Mouse (Mus musculus) spleen, postnatal 14 days (tissue): ENCODE results near the gene Muc15.

Experiments used
- DNase-seq, 2 experiments: peaks; one replicate each; pipeline ENCODE4 v3.0.0; 2021 to 2022; ENCODE audit warnings: low spot score in 2 of 2

Muc15 gene

DNA sequence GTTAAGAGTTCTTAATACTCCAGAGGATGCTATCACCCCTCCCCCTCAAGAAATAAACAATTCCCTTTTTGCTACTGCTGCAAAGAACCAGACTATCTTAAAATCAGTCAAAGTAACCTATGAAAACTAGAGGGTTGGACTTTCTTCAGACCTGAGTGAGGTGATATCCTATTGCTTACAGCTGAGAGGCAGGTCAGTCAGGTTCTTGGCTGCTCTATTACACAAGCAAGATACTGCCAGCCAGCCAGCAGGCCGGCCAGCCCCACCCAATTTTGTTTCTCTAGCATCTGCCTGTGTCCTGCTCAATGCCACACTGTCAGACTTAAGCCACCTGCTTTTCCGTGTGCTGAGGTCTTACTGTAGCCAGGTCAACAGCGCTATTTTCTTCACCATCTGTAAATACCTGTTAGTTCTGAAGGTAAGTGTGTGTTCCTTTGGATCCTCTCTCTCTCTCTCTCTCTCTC is at the start of gene Muc15:
Gene Muc15 (plus strand): TSS at position 51 of the 464 bp plus-strand sequence.
- no peak for DNase-seq

DNA sequence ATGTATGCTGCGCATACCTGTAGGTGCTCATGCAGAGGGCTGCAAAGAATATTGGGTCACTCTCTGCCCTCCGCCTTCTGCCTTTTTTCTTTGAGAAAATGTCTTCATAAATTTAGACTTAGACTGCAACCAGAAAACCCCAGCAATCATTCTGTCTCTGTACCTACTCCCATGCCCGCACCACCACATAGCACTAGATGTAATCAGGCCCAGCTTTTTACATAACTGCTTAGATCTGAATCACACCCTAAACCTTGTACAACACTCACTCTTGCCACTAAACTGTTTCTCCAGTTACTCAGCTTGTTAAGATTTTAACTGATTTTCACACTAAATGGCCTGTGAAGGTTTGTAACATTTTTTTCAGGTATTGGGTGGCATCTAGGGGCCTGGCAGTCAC is 11.7 kb upstream of the Muc15 start:
- DNase-seq, result no peak

DNA sequence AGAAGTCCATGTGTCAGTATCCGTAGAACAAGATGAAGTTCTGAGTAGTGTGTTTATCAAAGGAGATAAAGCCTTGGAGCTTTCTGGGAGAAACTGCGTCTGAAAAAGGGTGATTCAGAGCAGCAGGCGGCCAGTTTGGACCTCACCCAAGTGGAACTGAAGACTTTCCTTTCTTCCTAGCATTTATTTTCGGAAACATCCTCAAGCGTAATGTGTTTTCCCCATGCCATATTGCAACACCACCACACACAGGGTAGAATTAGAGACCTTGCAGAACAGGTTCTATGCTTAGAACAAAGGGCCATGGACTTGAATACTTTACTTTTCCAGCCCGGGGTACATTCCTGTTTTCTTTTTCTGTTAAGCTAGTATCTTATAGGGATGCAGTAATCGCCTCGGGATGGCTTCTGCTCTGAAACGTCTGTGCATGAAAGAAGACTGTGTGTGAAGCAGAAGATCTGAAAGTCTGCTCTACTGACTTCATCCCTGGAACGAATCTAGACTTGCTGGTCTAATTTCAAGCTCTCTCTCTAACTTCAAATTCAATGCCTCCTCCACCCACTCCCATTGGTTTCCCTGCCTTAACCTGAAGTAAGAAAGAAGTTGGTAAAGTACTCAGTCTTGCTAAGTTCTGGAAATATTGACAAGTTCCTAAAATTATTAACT is 11.0 kb upstream of the Muc15 start:
- no peak for DNase-seq

DNA sequence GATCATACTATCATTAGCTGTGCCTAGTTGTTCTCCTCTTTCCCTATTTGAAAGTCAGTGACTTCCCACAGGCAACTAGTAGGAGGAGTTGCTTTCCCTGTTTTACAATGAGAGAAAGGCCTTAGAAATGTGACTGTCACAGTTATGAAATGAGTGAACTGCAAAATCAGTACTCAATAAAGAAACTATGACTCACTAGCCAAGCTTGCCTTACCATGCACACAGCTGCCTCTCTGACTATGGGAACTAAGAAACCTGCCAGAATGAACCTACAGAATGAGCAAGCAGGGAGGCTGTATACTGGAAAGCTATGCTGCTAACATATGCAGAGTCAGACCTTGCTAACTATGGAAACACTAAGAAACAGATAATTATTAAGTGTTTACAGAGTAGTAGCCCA is 2.1 kb upstream of the Muc15 start:
- no peak for DNase-seq

DNA sequence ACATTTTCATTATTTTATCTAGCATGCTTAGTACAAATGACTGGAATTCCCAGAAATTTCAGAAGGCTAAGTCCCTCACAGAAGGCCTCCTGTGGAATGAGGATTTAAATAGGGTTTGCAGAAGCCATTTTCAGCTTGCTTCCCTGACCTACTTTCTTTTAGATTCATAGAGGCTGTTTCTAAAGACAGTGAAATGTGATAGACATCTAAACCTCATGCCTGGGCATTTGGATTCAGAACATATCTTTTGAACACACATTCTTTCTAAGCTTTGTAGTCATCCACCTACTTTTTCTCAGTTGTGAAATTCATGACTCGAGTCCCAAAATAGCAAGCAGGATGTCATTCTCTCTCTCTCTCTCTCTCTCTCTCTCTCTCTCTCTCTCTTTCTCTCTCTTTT is 1.1 kb downstream of the Muc15 start:
- no peak for DNase-seq

DNA sequence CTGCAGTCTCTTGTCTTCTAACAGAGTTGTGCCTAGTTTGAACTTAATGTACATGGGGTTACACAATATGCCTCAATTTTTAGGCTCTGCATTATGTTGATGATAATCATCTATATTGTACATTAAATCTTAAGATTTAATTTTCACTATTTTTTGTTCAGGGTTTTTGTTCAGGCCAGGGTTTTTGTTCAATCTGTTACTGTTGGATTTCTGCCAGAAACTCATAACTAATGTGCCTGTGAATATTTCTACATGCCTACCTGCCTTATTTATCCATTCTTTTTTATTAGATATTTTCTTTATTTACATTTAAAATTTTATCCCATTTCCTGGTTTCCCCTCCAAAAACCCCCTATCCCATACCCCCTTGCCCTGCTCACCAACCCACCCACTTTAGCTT is 5.0 kb downstream of the Muc15 start:
- no peak for DNase-seq

DNA sequence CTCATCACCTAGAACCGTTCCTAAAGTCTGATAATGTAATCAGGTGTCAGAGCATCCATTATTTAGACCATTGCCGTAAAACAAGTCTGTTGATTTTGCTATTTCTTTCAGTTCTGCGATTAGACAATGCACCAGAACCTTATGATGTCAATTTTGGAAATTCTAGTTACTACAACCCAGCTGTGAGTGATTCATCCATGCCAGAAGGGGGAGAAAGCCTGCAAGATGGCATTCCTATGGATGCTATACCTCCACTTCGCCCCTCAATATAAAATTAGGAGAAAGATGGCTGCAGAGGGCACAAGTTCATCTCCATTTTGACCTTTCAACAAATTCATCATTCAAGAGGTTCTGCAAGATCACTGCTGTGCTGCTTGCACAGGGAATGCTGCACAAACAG is 16.1 kb downstream of the Muc15 start:
- no peak for DNase-seq

DNA sequence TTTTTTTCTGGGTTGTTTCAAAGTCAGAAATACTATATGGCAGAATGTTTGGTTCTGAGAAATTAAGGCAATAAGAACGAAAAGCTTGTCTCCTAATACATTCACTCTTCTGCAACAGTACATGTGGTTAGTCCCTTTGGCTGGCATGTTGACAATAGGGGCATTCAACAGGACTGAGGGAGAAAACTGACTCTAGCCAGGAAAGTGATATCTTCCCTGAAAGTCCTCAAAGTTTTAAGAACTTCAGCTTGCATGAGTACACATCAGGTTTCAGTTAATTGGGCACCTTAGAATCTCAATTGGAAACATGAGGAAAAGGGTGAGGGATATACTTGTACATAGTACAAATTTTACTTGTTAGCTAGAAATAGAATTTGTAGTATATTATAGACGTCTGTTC is 16.8 kb downstream of the Muc15 start:
- DNase-seq, result no peak

DNA sequence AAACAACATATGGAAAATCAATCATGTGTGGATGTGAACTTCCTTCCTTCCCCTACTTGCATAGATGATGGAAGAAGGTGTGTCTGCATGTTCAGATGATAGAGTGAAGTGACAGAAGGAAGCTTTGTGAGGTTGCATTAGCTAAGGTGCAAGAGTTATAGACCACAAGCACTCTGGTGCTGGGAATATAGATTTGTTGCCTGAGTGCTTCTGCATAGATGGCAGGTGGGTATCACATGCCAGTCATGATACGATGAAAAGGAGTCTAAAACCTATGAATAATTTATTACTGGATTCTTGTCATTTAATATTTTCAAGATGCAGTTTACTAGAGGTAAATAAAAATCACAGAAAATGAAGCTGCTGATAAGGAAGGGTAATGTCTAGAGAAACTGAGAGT is 18.6 kb downstream of the Muc15 start:
- DNase-seq, result no peak

DNA sequence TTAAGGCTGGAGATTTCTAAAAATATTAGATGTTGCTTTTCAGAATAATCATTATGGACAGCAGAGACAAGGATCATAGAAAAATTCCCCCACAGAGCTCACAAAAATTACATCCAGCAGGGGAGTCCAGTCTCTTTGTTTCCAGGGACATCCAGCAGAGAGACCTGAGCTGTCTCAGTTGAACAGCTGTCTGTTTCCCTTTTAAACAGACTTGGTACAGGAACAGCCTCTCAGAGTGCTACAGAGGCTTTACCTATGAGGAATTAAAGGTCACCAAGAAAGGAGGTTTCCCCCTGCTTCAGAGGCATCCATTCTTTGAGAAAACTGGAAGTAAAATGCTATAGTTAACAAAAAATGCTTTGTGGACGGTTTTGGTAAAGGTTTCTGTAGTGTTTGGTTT is 19.4 kb downstream of the Muc15 start:
- no peak for DNase-seq

DNA sequence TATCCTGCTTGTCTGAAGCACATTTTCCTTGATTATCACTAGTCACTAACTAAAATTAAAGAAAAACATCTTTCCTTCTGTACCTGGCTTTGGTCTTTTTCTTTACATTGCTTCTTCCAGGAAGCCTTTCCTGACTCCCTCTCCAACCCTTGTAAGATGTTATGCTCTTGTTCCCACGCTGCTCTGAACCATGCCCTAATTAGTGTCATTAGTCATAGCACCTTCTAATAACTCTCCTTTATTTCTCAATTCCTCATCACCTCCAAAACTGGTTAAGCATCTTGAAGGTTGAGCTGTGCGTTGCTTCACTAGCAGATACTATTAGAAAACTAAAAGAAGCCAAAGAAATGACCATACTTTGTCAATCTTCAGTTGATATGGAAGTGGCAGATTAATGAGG is 36.4 kb downstream of the Muc15 start:
- no peak for DNase-seq

DNA sequence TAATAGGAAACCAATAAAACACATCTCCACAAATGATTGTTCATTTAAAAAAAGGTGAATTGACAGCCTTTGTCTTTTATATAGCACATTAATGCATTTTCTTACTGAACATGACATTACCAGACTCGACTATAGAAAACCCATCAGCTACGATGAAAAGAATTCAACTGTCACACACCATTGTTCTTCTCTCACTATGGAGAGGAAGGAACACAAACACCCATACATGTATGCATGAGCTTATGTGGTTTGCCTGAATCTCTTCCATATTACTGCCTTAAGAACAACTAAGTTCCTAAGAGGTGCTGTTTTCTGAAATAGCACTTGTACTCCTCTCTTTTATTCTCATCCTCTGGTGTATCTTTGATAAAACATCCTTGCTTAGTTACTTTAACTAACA is 38.3 kb downstream of the Muc15 start:
- DNase-seq, result no peak

DNA sequence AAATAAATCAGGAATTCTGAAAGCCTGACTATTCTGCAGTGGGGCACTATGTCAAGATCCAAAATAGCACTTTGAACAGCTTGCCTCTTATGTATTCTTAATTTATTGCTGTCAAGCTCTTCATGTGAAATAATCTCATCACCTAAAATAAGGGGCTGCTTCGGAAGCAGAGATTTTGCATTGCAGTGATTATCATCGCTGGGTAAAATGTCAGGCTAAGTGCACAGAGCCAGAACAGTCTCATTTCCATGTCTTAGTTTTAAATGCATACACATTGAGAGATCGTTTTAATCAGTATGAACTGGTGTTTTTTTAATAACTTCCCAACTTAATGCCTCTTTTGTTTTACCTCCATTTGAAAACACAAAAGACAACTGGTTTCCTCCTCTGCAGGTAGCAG is 66.3 kb downstream of the Muc15 start:
- no peak for DNase-seq
